Mouse (Mus musculus): Measurements from ENCODE around the gene Acacb. TPM values are rescaled to one million over a fixed set of nuclear protein-coding genes. Genes with fewer than 3 reads are reported as not detected.

Gene Acacb
- total and polyA plus RNA-seq, 3 experiments = 0.43 to 2.6 (median 0.76) TPM

GRCm38 (mm10) chr5:114286102-114286501 lies 139.8 kb downstream of the Acacb start:
- TF ChIP-seq GATA2 (IDR thresholded peaks at IDR 0.05; ENCODE audit: borderline replicate concordance, low read depth, low read length) (no peak), CTCF (IDR thresholded peaks at IDR 0.05; ENCODE audit: low read depth, low read length) (peak; percentile 57; the same call in 1 of the 2 replicates)
- H3K4me1 ChIP-seq (ENCODE audit: insufficient read depth, low read depth, low read length) = no peaks in the 10 kb centered on the region
- ATAC-seq (ENCODE audit: extremely low read depth, insufficient number of reproducible peaks, low FRiP score, poor library complexity, severe bottlenecking) (no peak), DNase-seq (ENCODE audit: low spot score) (no peak)
- H3K9me3 ChIP-seq (replicated peaks) = no peaks in the 10 kb centered on the region
- no peaks in the 10 kb centered on the region for H3K36me3 ChIP-seq (replicated peaks)
- H3K4me3 ChIP-seq (ENCODE audit: low read depth, low read length) = no peak overlapping the region
- H3K27me3 ChIP-seq (ENCODE audit: insufficient read depth, low read length) = peaks cover 8% of the 10 kb centered on the region; the same call in 1 of the 2 replicates

GRCm38 (mm10) chr5:114286872-114287571 lies 140.7 kb downstream of the Acacb start:
- peaks cover 5% of the 10 kb centered on the region; the same call in 1 of the 2 replicates for H3K27me3 ChIP-seq (ENCODE audit: insufficient read depth, low read length)
- H3K9me3 ChIP-seq (replicated peaks) = no peaks in the 10 kb centered on the region
- no peak for DNase-seq (ENCODE audit: low spot score)
- no peak for ATAC-seq (ENCODE audit: extremely low read depth, insufficient number of reproducible peaks, low FRiP score, poor library complexity, severe bottlenecking)
- H3K4me3 ChIP-seq (ENCODE audit: low read depth, low read length) = no peak overlapping the region
- H3K4me1 ChIP-seq (ENCODE audit: insufficient read depth, low read depth, low read length) = no peaks in the 10 kb centered on the region
- H3K36me3 ChIP-seq (replicated peaks) = no peaks in the 10 kb centered on the region
- no peak for TF ChIP-seq GATA2 (IDR thresholded peaks at IDR 0.05; ENCODE audit: borderline replicate concordance, low read depth, low read length)
- TF ChIP-seq GATA1 (IDR thresholded peaks at IDR 0.05; ENCODE audit: borderline replicate concordance, low read length) = no peak
- no peak for TF ChIP-seq CTCF (IDR thresholded peaks at IDR 0.05; ENCODE audit: low read depth, low read length)
- no peak for TF ChIP-seq TAL1 (conservative IDR thresholded peaks at IDR 0.05; ENCODE audit: low read depth, low read length)
- TF ChIP-seq POLR2AphosphoS5 (IDR thresholded peaks at IDR 0.05; ENCODE audit: insufficient replicate concordance, low read depth, low read length) = no peak

GRCm38 (mm10) chr5:114288396-114288795 lies 142.1 kb downstream of the Acacb start:
- no peaks in the 10 kb centered on the region for H3K9me3 ChIP-seq (replicated peaks)
- H3K27me3 ChIP-seq (ENCODE audit: insufficient read depth, low read length) = peaks cover 5% of the 10 kb centered on the region; the same call in 1 of the 2 replicates
- no peak overlapping the region for H3K4me3 ChIP-seq (ENCODE audit: low read depth, low read length)
- DNase-seq (ENCODE audit: low spot score) (no peak), ATAC-seq (ENCODE audit: extremely low read depth, insufficient number of reproducible peaks, low FRiP score, poor library complexity, severe bottlenecking) (no peak)
- no peaks in the 10 kb centered on the region for H3K4me1 ChIP-seq (ENCODE audit: insufficient read depth, low read depth, low read length)
- TF ChIP-seq GATA2 (IDR thresholded peaks at IDR 0.05; ENCODE audit: borderline replicate concordance, low read depth, low read length) (no peak), POLR2AphosphoS5 (IDR thresholded peaks at IDR 0.05; ENCODE audit: insufficient replicate concordance, low read depth, low read length) (no peak), GATA1 (IDR thresholded peaks at IDR 0.05; ENCODE audit: borderline replicate concordance, low read length) (no peak), TAL1 (conservative IDR thresholded peaks at IDR 0.05; ENCODE audit: low read depth, low read length) (no peak), CTCF (IDR thresholded peaks at IDR 0.05; ENCODE audit: low read depth, low read length) (no peak)
- H3K36me3 ChIP-seq (replicated peaks) = no peaks in the 10 kb centered on the region

GRCm38 (mm10) chr5:114288874-114289273 lies 142.5 kb downstream of the Acacb start, which contains the start of gene Myo1h:
Gene Myo1h (plus strand): TSS chr5:114289166.
- Histone ChIP-seq H3K27me3 (ENCODE audit: insufficient read depth, low read length) (peaks cover 5% of the 10 kb centered on the region; the same call in 1 of the 2 replicates), H3K9me3 (replicated peaks) (no peaks in the 10 kb centered on the region), H3K4me3 (ENCODE audit: low read depth, low read length) (no peak within 1 kb of the TSS), H3K4me1 (ENCODE audit: insufficient read depth, low read depth, low read length) (no peaks in the 10 kb centered on the region), H3K36me3 (replicated peaks) (no peaks in the 10 kb centered on the region)
- DNase-seq (ENCODE audit: low spot score) (no peak), ATAC-seq (ENCODE audit: extremely low read depth, insufficient number of reproducible peaks, low FRiP score, poor library complexity, severe bottlenecking) (no peak)
- no peak for TF ChIP-seq GATA2 (IDR thresholded peaks at IDR 0.05; ENCODE audit: borderline replicate concordance, low read depth, low read length)
- TF ChIP-seq GATA1 (IDR thresholded peaks at IDR 0.05; ENCODE audit: borderline replicate concordance, low read length) = no peak
- TF ChIP-seq TAL1 (conservative IDR thresholded peaks at IDR 0.05; ENCODE audit: low read depth, low read length) = no peak
- no peak for TF ChIP-seq CTCF (IDR thresholded peaks at IDR 0.05; ENCODE audit: low read depth, low read length)
- TF ChIP-seq POLR2AphosphoS5 (IDR thresholded peaks at IDR 0.05; ENCODE audit: insufficient replicate concordance, low read depth, low read length) = no peak

- no peak overlapping the region for H3K4me3 ChIP-seq (ENCODE audit: low read depth, low read length)
- no peaks in the 10 kb centered on the region for H3K9me3 ChIP-seq (replicated peaks)
- H3K36me3 ChIP-seq (replicated peaks) = no peaks in the 10 kb centered on the region
- DNase-seq (ENCODE audit: low spot score) (no peak), ATAC-seq (ENCODE audit: extremely low read depth, insufficient number of reproducible peaks, low FRiP score, poor library complexity, severe bottlenecking) (no peak)
- H3K4me1 ChIP-seq (ENCODE audit: insufficient read depth, low read depth, low read length) = no peaks in the 10 kb centered on the region
- H3K27me3 ChIP-seq (ENCODE audit: insufficient read depth, low read length) = peaks cover 9% of the 10 kb centered on the region; the same call in 1 of the 2 replicates
- TF ChIP-seq CTCF (IDR thresholded peaks at IDR 0.05; ENCODE audit: low read depth, low read length) (no peak), GATA2 (IDR thresholded peaks at IDR 0.05; ENCODE audit: borderline replicate concordance, low read depth, low read length) (no peak), TAL1 (conservative IDR thresholded peaks at IDR 0.05; ENCODE audit: low read depth, low read length) (no peak), GATA1 (IDR thresholded peaks at IDR 0.05; ENCODE audit: borderline replicate concordance, low read length) (no peak), POLR2AphosphoS5 (IDR thresholded peaks at IDR 0.05; ENCODE audit: insufficient replicate concordance, low read depth, low read length) (no peak)
These were observed 143.7 kb downstream of the Acacb start for GRCm38 (mm10) chr5:114290004-114290403.

- H3K9me3 ChIP-seq (replicated peaks) = no peaks in the 10 kb centered on the region
- ATAC-seq (ENCODE audit: extremely low read depth, insufficient number of reproducible peaks, low FRiP score, poor library complexity, severe bottlenecking) (no peak), DNase-seq (ENCODE audit: low spot score) (no peak)
- no peaks in the 10 kb centered on the region for H3K36me3 ChIP-seq (replicated peaks)
- 0 out of 2 replicates have a peak, but pooled peaks cover 3% of the 10 kb centered on the region for H3K4me1 ChIP-seq (ENCODE audit: insufficient read depth, low read depth, low read length)
- peaks cover 4% of the 10 kb centered on the region; the same call in 1 of the 2 replicates for H3K27me3 ChIP-seq (ENCODE audit: insufficient read depth, low read length)
- TF ChIP-seq CTCF (IDR thresholded peaks at IDR 0.05; ENCODE audit: low read depth, low read length) (no peak), GATA2 (IDR thresholded peaks at IDR 0.05; ENCODE audit: borderline replicate concordance, low read depth, low read length) (no peak), GATA1 (IDR thresholded peaks at IDR 0.05; ENCODE audit: borderline replicate concordance, low read length) (no peak)
- no peak overlapping the region for H3K4me3 ChIP-seq (ENCODE audit: low read depth, low read length)
These were observed 150.6 kb downstream of the Acacb start for GRCm38 (mm10) chr5:114296693-114297631.

Data from G1E (cell line).